ENCODE assay signal across 8 mouse cellular contexts in genomic region chr6:47942461-47942860, GRCm38 (mm10). TPM values are rescaled to one million over a fixed set of nuclear protein-coding genes. Genes with fewer than 3 reads are reported as not detected.
DNase-seq lines count a peak whose midpoint lies in the region; ATAC-seq and TF ChIP-seq lines count a peak whose summit lies in the region.

No protein-coding gene starts in this region.

- H3K9ac ChIP-seq in kidney, postnatal 0 days (ENCODE audit: low read depth, low read length): no peak overlapping the region
- H3K9ac ChIP-seq in embryonic facial prominence, embryonic 14.5 days (ENCODE audit: low read depth, low read length): peak overlapping the region; percentile 87
- no peak overlapping the region; the same call in 1 of the 2 replicates for H3K9ac ChIP-seq in limb, embryonic 11.5 days (ENCODE audit: low read length)
- 0 out of 2 replicates have a peak overlapping the region, but pooled peaks have one; percentile 65 for H3K9ac ChIP-seq in neural tube, embryonic 12.5 days

- H3K4me3 ChIP-seq in kidney, postnatal 0 days (replicated peaks; ENCODE audit: low read depth, low read length): peak overlapping the region; percentile 34
- H3K4me3 ChIP-seq in embryonic facial prominence, embryonic 14.5 days (ENCODE audit: low read depth, low read length): peak overlapping the region; percentile 49
- peak overlapping the region; percentile 41; the same call in 1 of the 2 replicates for H3K4me3 ChIP-seq in limb, embryonic 11.5 days (ENCODE audit: low read depth, low read length)
- H3K4me3 ChIP-seq in neural tube, embryonic 12.5 days: no peak overlapping the region

- no peak for DNase-seq in kidney, postnatal 0 days (ENCODE audit: low spot score)
- no peak for DNase-seq in kidney, adult 11 months
- DNase-seq in embryonic facial prominence, embryonic 14.5 days (ENCODE audit: low spot score): no peak
- DNase-seq in limb, embryonic 11.5 days (ENCODE audit: low spot score): peak; percentile 33
- no peak for DNase-seq in thymus, adult 18-20 months
- no peak for DNase-seq in right cerebral cortex, postnatal 4 days
- DNase-seq in ovary, postnatal 10 days (ENCODE audit: low spot score): no peak

- no peak overlapping the region for H3K27ac ChIP-seq in kidney, postnatal 0 days
- no peak overlapping the region for H3K27ac ChIP-seq in embryonic facial prominence, embryonic 14.5 days (replicated peaks; ENCODE audit: low read depth, low read length)
- H3K27ac ChIP-seq in limb, embryonic 11.5 days (replicated peaks; ENCODE audit: low read depth, low read length): no peak overlapping the region
- no peak overlapping the region for H3K27ac ChIP-seq in neural tube, embryonic 12.5 days

- H3K4me2 ChIP-seq in kidney, postnatal 0 days (ENCODE audit: low read length): peak overlapping the region; percentile 61
- H3K4me2 ChIP-seq in embryonic facial prominence, embryonic 14.5 days (ENCODE audit: low read depth, low read length): peak overlapping the region; percentile 86
- peak overlapping the region; percentile 78 for H3K4me2 ChIP-seq in limb, embryonic 11.5 days (ENCODE audit: low read depth, severe bottlenecking)
- H3K4me2 ChIP-seq in neural tube, embryonic 12.5 days (replicated peaks): peak overlapping the region; percentile 86

- no peaks in the 10 kb centered on the region for H3K9me3 ChIP-seq in kidney, postnatal 0 days (replicated peaks; ENCODE audit: low read length)
- H3K9me3 ChIP-seq in embryonic facial prominence, embryonic 14.5 days (ENCODE audit: control insufficient read depth, low read length): no peaks in the 10 kb centered on the region
- no peaks in the 10 kb centered on the region for H3K9me3 ChIP-seq in limb, embryonic 11.5 days (ENCODE audit: control insufficient read depth, low read length)
- H3K9me3 ChIP-seq in neural tube, embryonic 12.5 days: no peaks in the 10 kb centered on the region; the same call in 1 of the 2 replicates

- ATAC-seq in kidney, postnatal 0 days (replicated peaks; ENCODE audit: low FRiP score, low read depth): no peak
- no peak for ATAC-seq in embryonic facial prominence, embryonic 14.5 days (ENCODE audit: low read depth)
- ATAC-seq in limb, embryonic 11.5 days (ENCODE audit: insufficient number of reproducible peaks, low FRiP score, low TSS enrichment, low read depth): no peak
- 0 out of 2 replicates have a peak, but pooled peaks have one; percentile 26 for ATAC-seq in neural tube, embryonic 12.5 days (ENCODE audit: low FRiP score, low read depth)

- H3K36me3 ChIP-seq in kidney, postnatal 0 days (ENCODE audit: insufficient read depth, low read length): 0 out of 2 replicates have a peak, but pooled peaks cover 2% of the 10 kb centered on the region
- peaks cover 20% of the 10 kb centered on the region; the same call in 1 of the 2 replicates for H3K36me3 ChIP-seq in embryonic facial prominence, embryonic 14.5 days (ENCODE audit: control insufficient read depth, insufficient read depth, low read length)
- peaks cover 8% of the 10 kb centered on the region; the same call in 1 of the 2 replicates for H3K36me3 ChIP-seq in limb, embryonic 11.5 days (ENCODE audit: control insufficient read depth, insufficient read depth, low read length)
- peaks cover 12% of the 10 kb centered on the region for H3K36me3 ChIP-seq in neural tube, embryonic 12.5 days

- WGBS in kidney, postnatal 0 days: 51% methylated on average over 12 of the region's 12 CpGs
- 47% methylated on average over 12 of the region's 12 CpGs for WGBS in embryonic facial prominence, embryonic 14.5 days
- WGBS in limb, embryonic 11.5 days: 57% methylated on average over 12 of the region's 12 CpGs
- WGBS in neural tube, embryonic 12.5 days: 58% methylated on average over 12 of the region's 12 CpGs

- TF ChIP-seq CTCF in kidney, postnatal 0 days (IDR thresholded peaks at IDR 0.05; ENCODE audit: low read depth): no peak

- peaks cover 8% of the 10 kb centered on the region; the same call in 1 of the 2 replicates for H3K4me1 ChIP-seq in kidney, postnatal 0 days (replicated peaks; ENCODE audit: insufficient read depth, low read length)
- no peaks in the 10 kb centered on the region for H3K4me1 ChIP-seq in embryonic facial prominence, embryonic 14.5 days (ENCODE audit: control insufficient read depth, insufficient read depth, low read length)
- H3K4me1 ChIP-seq in limb, embryonic 11.5 days (ENCODE audit: control insufficient read depth, insufficient read depth, low read length): peaks cover 2% of the 10 kb centered on the region; the same call in 1 of the 2 replicates
- H3K4me1 ChIP-seq in neural tube, embryonic 12.5 days: no peaks in the 10 kb centered on the region; the same call in 1 of the 2 replicates

- H3K27me3 ChIP-seq in kidney, postnatal 0 days (ENCODE audit: insufficient read depth, low read length): no peaks in the 10 kb centered on the region
- no peaks in the 10 kb centered on the region for H3K27me3 ChIP-seq in embryonic facial prominence, embryonic 14.5 days (replicated peaks; ENCODE audit: control insufficient read depth, insufficient read depth, low read length)
- H3K27me3 ChIP-seq in limb, embryonic 11.5 days (ENCODE audit: control insufficient read depth, insufficient read depth, low read length): no peaks in the 10 kb centered on the region
- no peaks in the 10 kb centered on the region for H3K27me3 ChIP-seq in neural tube, embryonic 12.5 days (replicated peaks)

RNA-seq across cellular contexts. Expression of gene Zfp956, which starts 10.7 kb away (rescaled TPM):
- polyA plus RNA-seq in kidney, postnatal 0 days (2015; fragmentation: Nextera tagmentation; extraction: Ambion mirVana): 6.5 and 6.9 TPM in 2 replicates
- 9.4 and 11.4 TPM in 2 replicates for polyA plus RNA-seq in embryonic facial prominence, embryonic 14.5 days (2014; fragmentation: Nextera tagmentation; extraction: Ambion mirVana)
- 8.8 and 11.9 TPM in 2 replicates for polyA plus RNA-seq in limb, embryonic 11.5 days (2014; fragmentation: Nextera tagmentation; extraction: Ambion mirVana)
- polyA plus RNA-seq in neural tube, embryonic 12.5 days (2016; fragmentation: Nextera tagmentation; extraction: Ambion mirVana): 11.0 and 11.2 TPM in 2 replicates

RNA-seq across cellular contexts. Expression of gene Zfp212, which starts 22.2 kb away (rescaled TPM):
- 14.4 and 15.2 TPM in 2 replicates for polyA plus RNA-seq in kidney, postnatal 0 days (2015; fragmentation: Nextera tagmentation; extraction: Ambion mirVana)
- polyA plus RNA-seq in embryonic facial prominence, embryonic 14.5 days (2014; fragmentation: Nextera tagmentation; extraction: Ambion mirVana): 12.5 and 13.6 TPM in 2 replicates
- polyA plus RNA-seq in limb, embryonic 11.5 days (2014; fragmentation: Nextera tagmentation; extraction: Ambion mirVana): 14.7 and 16.5 TPM in 2 replicates
- 16.8 and 19.6 TPM in 2 replicates for polyA plus RNA-seq in neural tube, embryonic 12.5 days (2016; fragmentation: Nextera tagmentation; extraction: Ambion mirVana)

Comparison
In these comparisons a context has a peak if more than half of its experiments do, and no peak if none do; other contexts are left out.
1. H3K9ac ChIP-seq: peak in embryonic facial prominence, embryonic 14.5 days (single experiment) and neural tube, embryonic 12.5 days (single experiment); none in kidney, postnatal 0 days (single experiment) and limb, embryonic 11.5 days (single experiment).
2. Peak in every context shown above with its lines, with median percentiles within 50 percentile points of each other: H3K4me2 ChIP-seq.